Mouse (Mus musculus) stomach, embryonic 16.5 days (tissue): Measurements from ENCODE around the gene Abr. TPM values are rescaled to one million over a fixed set of nuclear protein-coding genes. Genes with fewer than 3 reads are reported as not detected.

ENCODE experiments used
- ATAC-seq: fragments of 200-750 bp; cut with Nextera tagmentation; 2 replicates; pipeline ENCODE4 v1.8.0; 2017; ENCODE audit warnings: moderate number of reproducible peaks, moderate TSS enrichment; ENCODE audit not compliant: insufficient read depth, low FRiP score
- H3K27ac ChIP-seq: fragments of 300-500 bp; sonication (generic); 2 replicates; pipeline ENCODE4 v1.5.1; 2014; ENCODE audit warnings: low read length
- H3K27me3 ChIP-seq: fragments of 300-500 bp; sonication (generic); 2 replicates; pipeline ENCODE4 v1.6.1; 2014; ENCODE audit warnings: low read length, control low read depth, mixed read lengths; ENCODE audit not compliant: control insufficient read depth, insufficient read depth
- H3K36me3 ChIP-seq: fragments of 300-500 bp; sonication (generic); 2 replicates; pipeline ENCODE4 v1.6.1; 2014; ENCODE audit warnings: low read length; ENCODE audit not compliant: control insufficient read depth, insufficient read depth
- H3K4me1 ChIP-seq: fragments of 300-500 bp; sonication (generic); 2 replicates; pipeline ENCODE4 v1.6.1; 2014; ENCODE audit warnings: low read length, control low read depth, mixed read lengths; ENCODE audit not compliant: control insufficient read depth, insufficient read depth
- H3K4me2 ChIP-seq: fragments of 300-500 bp; sonication (generic); 2 replicates; pipeline ENCODE4 v1.6.1; 2014; ENCODE audit warnings: low read depth, low read length, mixed read lengths
- H3K4me3 ChIP-seq: fragments of 300-500 bp; sonication (generic); replicated peaks from 2 replicates; pipeline ENCODE4 v1.5.1; 2014; ENCODE audit warnings: mild to moderate bottlenecking, low read length
- H3K9ac ChIP-seq: fragments of 300-500 bp; sonication (generic); 2 replicates; pipeline ENCODE4 v1.6.1; 2014; ENCODE audit warnings: low read length
- H3K9me3 ChIP-seq: fragments of 300-500 bp; sonication (generic); replicated peaks from 2 replicates; pipeline ENCODE4 v1.6.1; 2016; ENCODE audit warnings: low read length, control low read depth; ENCODE audit not compliant: control insufficient read depth
- WGBS: fragments of 180-500 bp; shearing (Covaris S2); extraction: QIAGEN DNeasy Blood & Tissue Kit; methylation state at CpG from one replicate; pipeline ENCODE4 v1.1.7; 2014; 5-methylcytosine and 5-hydroxymethylcytosine counted together
- polyA plus RNA-seq: library from polyadenylated mRNA; unstranded; fragments of >200 nt; fragmentation: Nextera tagmentation; extraction: Ambion mirVana; gene quantifications from 2 replicates; pipeline ENCODE4 v1.2.1, GENCODE M21; 2015

Abr gene
- polyA plus RNA-seq, 1 experiment from 2014 or later, result 28.8 TPM

GRCm38 (mm10) chr11:76562584-76562983, 59.5 kb downstream of the Abr start:
- no peaks in the 10 kb centered on the region for H3K4me1 ChIP-seq
- no peak overlapping the region for H3K4me3 ChIP-seq
- H3K9ac ChIP-seq, result no peak overlapping the region
- no peaks in the 10 kb centered on the region for H3K9me3 ChIP-seq
- 46% methylated on average over 3 of the region's 3 CpGs for WGBS
- no peaks in the 10 kb centered on the region for H3K36me3 ChIP-seq
- H3K27me3 ChIP-seq, result no peaks in the 10 kb centered on the region
- H3K27ac ChIP-seq, result no peak overlapping the region
- ATAC-seq, result no peak
- H3K4me2 ChIP-seq, result no peak overlapping the region

GRCm38 (mm10) chr11:76562165-76562564, 59.9 kb downstream of the Abr start:
- Histone ChIP-seq H3K9me3 (no peaks in the 10 kb centered on the region), H3K36me3 (no peaks in the 10 kb centered on the region), H3K4me1 (no peaks in the 10 kb centered on the region), H3K4me3 (no peak overlapping the region), H3K9ac (no peak overlapping the region), H3K27me3 (no peaks in the 10 kb centered on the region), H3K4me2 (no peak overlapping the region), H3K27ac (no peak overlapping the region)
- ATAC-seq, result no peak
- WGBS, result 59% methylated on average over 4 of the region's 4 CpGs

- ATAC-seq, result no peak
These were observed 64.3 kb downstream of the Abr start for GRCm38 (mm10) chr11:76557837-76558236.

GRCm38 (mm10) chr11:76548153-76548721, 73.9 kb downstream of the Abr start:
- no peak overlapping the region for H3K9ac ChIP-seq
- H3K9me3 ChIP-seq, result no peaks in the 10 kb centered on the region
- H3K27me3 ChIP-seq, result no peaks in the 10 kb centered on the region
- H3K4me3 ChIP-seq, result no peak overlapping the region
- H3K27ac ChIP-seq, result no peak overlapping the region
- no peaks in the 10 kb centered on the region for H3K36me3 ChIP-seq
- no peak overlapping the region for H3K4me2 ChIP-seq
- 77% methylated on average over 4 of the region's 4 CpGs for WGBS
- no peak for ATAC-seq
- H3K4me1 ChIP-seq, result no peaks in the 10 kb centered on the region

More at GRCm38 (mm10) chr11:76557837-76558236, 64.3 kb downstream of the Abr start:
- Histone ChIP-seq H3K27ac (no peak overlapping the region), H3K4me1 (no peaks in the 10 kb centered on the region), H3K36me3 (no peaks in the 10 kb centered on the region), H3K4me2 (no peak overlapping the region), H3K9me3 (no peaks in the 10 kb centered on the region), H3K9ac (no peak overlapping the region), H3K27me3 (no peaks in the 10 kb centered on the region), H3K4me3 (no peak overlapping the region)
- 86% methylated on average over 4 of the region's 4 CpGs for WGBS

GRCm38 (mm10) chr11:76547420-76547819, 74.7 kb downstream of the Abr start:
- 69% methylated on average over 5 of the region's 5 CpGs for WGBS
- no peak overlapping the region for H3K4me3 ChIP-seq
- ATAC-seq, result no peak
- H3K9ac ChIP-seq, result no peak overlapping the region
- no peaks in the 10 kb centered on the region for H3K36me3 ChIP-seq
- no peak overlapping the region for H3K4me2 ChIP-seq
- no peak overlapping the region for H3K27ac ChIP-seq
- no peaks in the 10 kb centered on the region for H3K4me1 ChIP-seq
- no peaks in the 10 kb centered on the region for H3K9me3 ChIP-seq
- no peaks in the 10 kb centered on the region for H3K27me3 ChIP-seq

- 74% methylated on average over 4 of the region's 4 CpGs for WGBS
- no peak for ATAC-seq
- Histone ChIP-seq H3K4me2 (no peak overlapping the region), H3K36me3 (no peaks in the 10 kb centered on the region), H3K9ac (no peak overlapping the region), H3K4me3 (no peak overlapping the region), H3K27me3 (no peaks in the 10 kb centered on the region), H3K4me1 (no peaks in the 10 kb centered on the region), H3K9me3 (no peaks in the 10 kb centered on the region), H3K27ac (no peak overlapping the region)
These were observed 75.7 kb downstream of the Abr start for GRCm38 (mm10) chr11:76546431-76546830.

GRCm38 (mm10) chr11:76543300-76543699, 78.8 kb downstream of the Abr start:
- no peak overlapping the region for H3K4me3 ChIP-seq
- no peak overlapping the region for H3K27ac ChIP-seq
- no peaks in the 10 kb centered on the region for H3K36me3 ChIP-seq
- H3K9me3 ChIP-seq, result no peaks in the 10 kb centered on the region
- H3K4me1 ChIP-seq, result no peaks in the 10 kb centered on the region
- ATAC-seq, result no peak
- WGBS, result 68% methylated on average over 5 of the region's 5 CpGs
- H3K27me3 ChIP-seq, result no peaks in the 10 kb centered on the region
- H3K4me2 ChIP-seq, result no peak overlapping the region
- no peak overlapping the region for H3K9ac ChIP-seq

- Histone ChIP-seq H3K36me3 (no peaks in the 10 kb centered on the region), H3K4me3 (no peak overlapping the region), H3K9me3 (no peaks in the 10 kb centered on the region), H3K4me2 (no peak overlapping the region), H3K27ac (no peak overlapping the region), H3K27me3 (no peaks in the 10 kb centered on the region), H3K4me1 (no peaks in the 10 kb centered on the region), H3K9ac (no peak overlapping the region)
- ATAC-seq, result no peak
- WGBS, result 45% methylated on average over 1 of the region's 1 CpGs
These were observed 81.1 kb downstream of the Abr start for GRCm38 (mm10) chr11:76540973-76541372.

- no peak for ATAC-seq
- H3K4me2 ChIP-seq, result no peak overlapping the region
- no peaks in the 10 kb centered on the region for H3K9me3 ChIP-seq
- H3K4me1 ChIP-seq, result no peaks in the 10 kb centered on the region
- H3K4me3 ChIP-seq, result no peak overlapping the region
- no peak overlapping the region for H3K9ac ChIP-seq
- WGBS, result 82% methylated on average over 3 of the region's 3 CpGs
- H3K27ac ChIP-seq, result no peak overlapping the region
- no peaks in the 10 kb centered on the region for H3K27me3 ChIP-seq
- H3K36me3 ChIP-seq, result no peaks in the 10 kb centered on the region
These were observed 84.7 kb downstream of the Abr start for GRCm38 (mm10) chr11:76537401-76537800.
